ENCODE assay signal across 16 mouse cellular contexts in the genomic region with DNA sequence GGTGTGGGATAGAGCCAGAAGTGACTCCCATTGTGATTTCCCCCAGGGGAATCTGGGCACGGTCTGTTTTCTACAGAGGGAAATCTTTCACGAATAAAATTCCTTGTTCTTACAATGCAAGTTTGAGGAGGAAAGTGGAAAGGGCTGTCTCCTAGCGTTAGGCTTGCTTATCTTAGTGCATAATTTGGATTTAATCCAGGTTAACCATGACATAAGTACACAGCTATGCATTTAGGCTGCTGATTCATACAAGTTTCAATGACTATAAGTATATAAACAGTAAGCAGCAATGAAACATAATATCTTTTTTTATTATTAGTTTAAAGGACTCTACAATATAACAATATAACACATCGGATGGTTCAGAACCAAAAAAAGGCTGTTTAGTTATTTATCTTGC.
DNase-seq lines count a peak whose midpoint lies in the region; ATAC-seq lines count a peak whose summit lies in the region.
"Had no signal": no experiment of that assay in that cellular context is flagged by ENCODE, and none has a peak within 500 bp of the region (broad histone marks: within the 10 kb centered on the region; RNA-seq: fewer than 3 reads in every experiment).

No protein-coding gene starts in this region.

- DNase-seq in heart, adult 11 months: peak; percentile 43
- DNase-seq in heart, adult 8-10 months (ENCODE audit: low spot score): no peak
- DNase-seq in lung, postnatal 4 days: no peak
- DNase-seq in NIH3T3 (ENCODE audit: low read depth): peak; percentile 68
- DNase-seq in hindbrain, embryonic 14.5 days (ENCODE audit: low spot score): no peak
- DNase-seq: adrenal gland, postnatal 14 days; B cell, adult 2 months; cerebellum, adult 8-10 months; thymus, postnatal 36 days had no signal

- 23% methylated on average over 4 of the region's 4 CpGs for WGBS in lung, embryonic 15.5 days
- WGBS in hindbrain, embryonic 14.5 days: 27% methylated on average over 4 of the region's 4 CpGs

- H3K4me1 ChIP-seq in lung, embryonic 15.5 days: peaks cover 10% of the 10 kb centered on the region; the same call in 1 of the 2 replicates
- 0 out of 2 replicates have a peak, but pooled peaks cover 8% of the 10 kb centered on the region for H3K4me1 ChIP-seq in hindbrain, embryonic 14.5 days (replicated peaks; ENCODE audit: control insufficient read depth, insufficient read depth, low read length)
- H3K4me1 ChIP-seq: limb, embryonic 13.5 days had no signal

- no peaks in the 10 kb centered on the region for H3K27me3 ChIP-seq in lung, embryonic 15.5 days
- H3K27me3 ChIP-seq in hindbrain, embryonic 14.5 days (ENCODE audit: control insufficient read depth, insufficient read depth, low read length): no peaks in the 10 kb centered on the region
- H3K27me3 ChIP-seq: embryonic facial prominence, embryonic 13.5 days; heart, embryonic 13.5 days; hindbrain, embryonic 15.5 days had no signal

- H3K27ac ChIP-seq in lung, embryonic 15.5 days: no peak overlapping the region
- H3K27ac ChIP-seq in hindbrain, embryonic 14.5 days: peak overlapping the region; percentile 55
- H3K27ac ChIP-seq: embryonic facial prominence, embryonic 13.5 days; heart, embryonic 13.5 days; limb, embryonic 13.5 days; liver, embryonic 14.5 days had no signal

- no peak overlapping the region for H3K4me3 ChIP-seq in lung, embryonic 15.5 days
- H3K4me3 ChIP-seq in hindbrain, embryonic 14.5 days (replicated peaks; ENCODE audit: low read length): no peak overlapping the region
- H3K4me3 ChIP-seq: embryonic facial prominence, embryonic 13.5 days; heart, embryonic 13.5 days; hindbrain, embryonic 15.5 days; limb, embryonic 13.5 days had no signal

- H3K9me3 ChIP-seq in lung, embryonic 15.5 days: no peaks in the 10 kb centered on the region
- no peaks in the 10 kb centered on the region for H3K9me3 ChIP-seq in hindbrain, embryonic 14.5 days (ENCODE audit: control insufficient read depth, low read length)
- H3K9me3 ChIP-seq: embryonic facial prominence, embryonic 13.5 days; heart, embryonic 13.5 days; hindbrain, embryonic 15.5 days; limb, embryonic 13.5 days had no signal

- H3K36me3 ChIP-seq in lung, embryonic 15.5 days: no peaks in the 10 kb centered on the region
- H3K36me3 ChIP-seq in hindbrain, embryonic 14.5 days (replicated peaks; ENCODE audit: control insufficient read depth, insufficient read depth): no peaks in the 10 kb centered on the region
- H3K36me3 ChIP-seq: embryonic facial prominence, embryonic 13.5 days; heart, embryonic 13.5 days; hindbrain, embryonic 15.5 days; limb, embryonic 13.5 days had no signal

- peak; percentile 83 for ATAC-seq in lung, embryonic 15.5 days (ENCODE audit: borderline replicate concordance, extremely low read depth, low FRiP score, low TSS enrichment)
- no peak for ATAC-seq in hindbrain, embryonic 14.5 days (ENCODE audit: low FRiP score)
- no peak for ATAC-seq in megakaryocyte-erythroid progenitor cell, adult 5-6 weeks (replicated peaks; ENCODE audit: low FRiP score, low TSS enrichment, poor library complexity, severe bottlenecking)

- no peak overlapping the region for H3K9ac ChIP-seq in lung, embryonic 15.5 days
- H3K9ac ChIP-seq in hindbrain, embryonic 14.5 days: no peak overlapping the region
- H3K9ac ChIP-seq: embryonic facial prominence, embryonic 13.5 days; heart, embryonic 13.5 days; hindbrain, embryonic 15.5 days; limb, embryonic 13.5 days; liver, embryonic 14.5 days had no signal

- H3K4me2 ChIP-seq in lung, embryonic 15.5 days: no peak overlapping the region
- H3K4me2 ChIP-seq in hindbrain, embryonic 14.5 days (replicated peaks): no peak overlapping the region
- H3K4me2 ChIP-seq: embryonic facial prominence, embryonic 13.5 days; heart, embryonic 13.5 days; hindbrain, embryonic 15.5 days; limb, embryonic 13.5 days had no signal

Comparison
In these comparisons a context has a peak if more than half of its experiments do, and no peak if none do; other contexts are left out.
1. DNase-seq: peak in heart, adult 11 months (single experiment) and NIH3T3 (single experiment); none in heart, adult 8-10 months (single experiment), lung, postnatal 4 days (0 of 2) and hindbrain, embryonic 14.5 days (single experiment).